In the genomic region with DNA sequence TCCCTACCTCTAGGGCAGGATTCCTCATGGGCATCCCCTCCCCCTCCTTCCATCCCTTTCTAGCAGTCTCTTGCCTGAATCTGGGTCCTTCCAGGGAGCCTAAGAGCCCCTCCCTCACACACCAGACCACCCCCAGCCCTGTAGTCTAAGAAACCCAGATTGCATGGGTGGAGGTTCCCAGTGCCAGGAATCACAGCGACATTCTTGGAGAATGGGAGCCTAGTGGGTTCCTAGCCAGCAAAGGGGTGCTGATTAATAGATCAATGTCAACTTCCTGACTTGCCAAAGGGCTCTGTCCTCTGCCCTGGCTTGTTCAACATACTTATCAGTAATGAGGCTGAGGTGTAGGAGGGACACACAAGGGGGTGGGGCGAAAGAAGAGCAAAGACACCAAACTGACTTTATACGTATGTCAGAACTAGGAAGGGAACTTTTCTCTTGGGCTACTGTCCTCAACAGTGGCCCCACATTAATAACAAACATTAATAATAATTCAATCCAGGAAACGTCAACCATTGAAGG, we compare ENCODE assay signal across 10 mouse cellular contexts.
DNase-seq lines count a peak whose midpoint lies in the region; ATAC-seq and TF ChIP-seq lines count a peak whose summit lies in the region.
"Had no signal": no experiment of that assay in that cellular context is flagged by ENCODE, and none has a peak within 500 bp of the region (broad histone marks: within the 10 kb centered on the region; RNA-seq: fewer than 3 reads in every experiment).

No protein-coding gene starts in this region.

- DNase-seq in gastrocnemius, adult 2 months: no peak
- no peak for DNase-seq in gastrocnemius, postnatal 10 days
- DNase-seq in right cerebral cortex, postnatal 36 days (ENCODE audit: low spot score in 2 of 2): no peak
- DNase-seq: cerebellum, postnatal 36 days had no signal

- H3K36me3 ChIP-seq in kidney, embryonic 14.5 days (ENCODE audit: control insufficient read depth, insufficient read depth, low read length): no peaks in the 10 kb centered on the region
- no peaks in the 10 kb centered on the region for H3K36me3 ChIP-seq in kidney, embryonic 15.5 days
- H3K36me3 ChIP-seq in liver, embryonic 16.5 days (ENCODE audit: control insufficient read depth, insufficient read depth): no peaks in the 10 kb centered on the region
- H3K36me3 ChIP-seq in midbrain, embryonic 13.5 days: no peaks in the 10 kb centered on the region
- H3K36me3 ChIP-seq: midbrain, embryonic 12.5 days had no signal

- H3K4me1 ChIP-seq in kidney, embryonic 14.5 days (ENCODE audit: control insufficient read depth, insufficient read depth, low read length): peaks cover 38% of the 10 kb centered on the region
- H3K4me1 ChIP-seq in kidney, embryonic 15.5 days: peaks cover 65% of the 10 kb centered on the region
- H3K4me1 ChIP-seq in embryonic fibroblast, embryonic 13.5 days (ENCODE audit: control insufficient read depth, insufficient read depth, low read length): peaks cover 31% of the 10 kb centered on the region
- peaks cover 44% of the 10 kb centered on the region for H3K4me1 ChIP-seq in liver, embryonic 16.5 days (ENCODE audit: control insufficient read depth, low read depth, low read length)
- peaks cover 27% of the 10 kb centered on the region for H3K4me1 ChIP-seq in midbrain, embryonic 13.5 days (replicated peaks)

- no peak overlapping the region for H3K4me2 ChIP-seq in kidney, embryonic 14.5 days (replicated peaks; ENCODE audit: low read depth, low read length)
- H3K4me2 ChIP-seq in kidney, embryonic 15.5 days: no peak overlapping the region
- no peak overlapping the region for H3K4me2 ChIP-seq in liver, embryonic 16.5 days (ENCODE audit: low read depth, low read length)
- H3K4me2 ChIP-seq in midbrain, embryonic 13.5 days (replicated peaks): no peak overlapping the region
- H3K4me2 ChIP-seq: midbrain, embryonic 12.5 days had no signal

- no peaks in the 10 kb centered on the region for H3K9me3 ChIP-seq in kidney, embryonic 14.5 days (ENCODE audit: control insufficient read depth, low read length)
- H3K9me3 ChIP-seq in kidney, embryonic 15.5 days (replicated peaks): no peaks in the 10 kb centered on the region
- H3K9me3 ChIP-seq in liver, embryonic 16.5 days (replicated peaks; ENCODE audit: control insufficient read depth, low read length): no peaks in the 10 kb centered on the region
- no peaks in the 10 kb centered on the region for H3K9me3 ChIP-seq in midbrain, embryonic 13.5 days
- H3K9me3 ChIP-seq: midbrain, embryonic 12.5 days had no signal

- TF ChIP-seq CTCF in gastrocnemius, adult 2 months (IDR thresholded peaks at IDR 0.05): no peak
- no peak for TF ChIP-seq CTCF in embryonic fibroblast, embryonic 13.5 days (IDR thresholded peaks at IDR 0.05; ENCODE audit: borderline replicate concordance, insufficient read depth, low read length)

- no peaks in the 10 kb centered on the region for H3K27me3 ChIP-seq in kidney, embryonic 14.5 days (ENCODE audit: control insufficient read depth, insufficient read depth, low read length)
- no peaks in the 10 kb centered on the region for H3K27me3 ChIP-seq in kidney, embryonic 15.5 days
- H3K27me3 ChIP-seq in liver, embryonic 16.5 days (ENCODE audit: control insufficient read depth, insufficient read depth, low read depth, low read length): no peaks in the 10 kb centered on the region
- no peaks in the 10 kb centered on the region for H3K27me3 ChIP-seq in midbrain, embryonic 13.5 days
- H3K27me3 ChIP-seq: midbrain, embryonic 12.5 days had no signal

- 56% methylated on average over 4 of the region's 4 CpGs for WGBS in kidney, embryonic 14.5 days
- WGBS in kidney, embryonic 15.5 days: 66% methylated on average over 4 of the region's 4 CpGs
- 28% methylated on average over 4 of the region's 4 CpGs for WGBS in liver, embryonic 16.5 days (ENCODE audit: insufficient replicate concordance)
- WGBS in midbrain, embryonic 13.5 days: 80% methylated on average over 4 of the region's 4 CpGs

- H3K4me3 ChIP-seq in gastrocnemius, adult 2 months: no peak overlapping the region
- H3K4me3 ChIP-seq in kidney, embryonic 14.5 days (ENCODE audit: low read length): no peak overlapping the region
- no peak overlapping the region for H3K4me3 ChIP-seq in kidney, embryonic 15.5 days (replicated peaks)
- H3K4me3 ChIP-seq in embryonic fibroblast, embryonic 13.5 days (ENCODE audit: insufficient read depth, low read length): no peak overlapping the region
- no peak overlapping the region for H3K4me3 ChIP-seq in liver, embryonic 16.5 days (ENCODE audit: low read depth, low read length)
- no peak overlapping the region for H3K4me3 ChIP-seq in midbrain, embryonic 13.5 days (replicated peaks)
- H3K4me3 ChIP-seq: midbrain, embryonic 12.5 days had no signal

- H3K27ac ChIP-seq in gastrocnemius, adult 2 months: peak overlapping the region; percentile 69
- peak overlapping the region; percentile 4; the same call in 1 of the 2 replicates for H3K27ac ChIP-seq in kidney, embryonic 14.5 days (ENCODE audit: low read depth, low read length)
- H3K27ac ChIP-seq in kidney, embryonic 15.5 days: no peak overlapping the region
- H3K27ac ChIP-seq in embryonic fibroblast, embryonic 13.5 days (ENCODE audit: insufficient read depth, low read length): peak overlapping the region; percentile 86
- peak overlapping the region; percentile 42; the same call in 1 of the 2 replicates for H3K27ac ChIP-seq in liver, embryonic 16.5 days (ENCODE audit: low read length)
- no peak overlapping the region for H3K27ac ChIP-seq in midbrain, embryonic 13.5 days
- H3K27ac ChIP-seq: midbrain, embryonic 12.5 days had no signal

- H3K9ac ChIP-seq in kidney, embryonic 14.5 days (ENCODE audit: low read depth, low read length): no peak overlapping the region
- no peak overlapping the region for H3K9ac ChIP-seq in kidney, embryonic 15.5 days
- no peak overlapping the region for H3K9ac ChIP-seq in liver, embryonic 16.5 days (ENCODE audit: low read depth, low read length)
- H3K9ac ChIP-seq in midbrain, embryonic 13.5 days (replicated peaks): no peak overlapping the region
- H3K9ac ChIP-seq: midbrain, embryonic 12.5 days had no signal

- intact Hi-C loops in gastrocnemius, adult 2 months (cut with DNase I): loop anchor here (5.0 kb wide), 1 partner anchor 36 kb away; no protein-coding TSS in a partner anchor

- TF ChIP-seq POLR2A in embryonic fibroblast, embryonic 13.5 days (IDR thresholded peaks at IDR 0.05; ENCODE audit: low read depth, low read length): no peak

- ATAC-seq in kidney, embryonic 14.5 days (ENCODE audit: low FRiP score, low TSS enrichment): no peak
- ATAC-seq in kidney, embryonic 15.5 days (replicated peaks; ENCODE audit: low FRiP score): no peak
- peak; percentile 67 for ATAC-seq in liver, embryonic 16.5 days (ENCODE audit: low read depth)
- no peak for ATAC-seq in midbrain, embryonic 13.5 days

Comparison
In these comparisons a context has a peak if more than half of its experiments do, and no peak if none do; other contexts are left out.
1. H3K27ac ChIP-seq: peak in gastrocnemius, adult 2 months (single experiment), kidney, embryonic 14.5 days (single experiment), embryonic fibroblast, embryonic 13.5 days (single experiment) and liver, embryonic 16.5 days (single experiment); none in kidney, embryonic 15.5 days (single experiment) and midbrain, embryonic 13.5 days (single experiment).